Mouse (Mus musculus) kidney, adult 11 months (tissue): ENCODE results near the gene Gm28051.
A peak's percentile ranks its signal among the peaks of the same experiment; 100 is the strongest.

Experiments used
- DNase-seq: peaks from one replicate; pipeline ENCODE4 v3.0.0; 2022

The Gm28051 gene

DNA sequence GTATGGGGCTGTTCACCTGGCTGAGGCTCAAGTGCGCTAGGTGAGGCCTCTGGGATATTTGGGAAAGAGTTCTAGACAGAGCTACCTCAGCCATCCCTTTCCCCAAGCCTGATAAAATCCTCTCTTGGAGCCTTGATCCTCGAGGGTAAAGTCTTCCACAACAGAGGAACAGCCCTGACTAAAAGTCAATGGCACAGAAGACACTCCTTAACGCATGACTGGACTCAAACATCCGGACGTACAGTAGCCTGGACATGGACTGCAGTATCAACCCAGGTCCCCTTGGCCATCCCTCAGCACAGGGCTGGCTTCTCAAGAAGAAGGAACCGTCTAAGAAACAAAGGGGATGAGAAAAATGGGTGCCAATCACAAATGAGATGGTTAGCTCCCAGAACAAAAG is 74.1 kb downstream of the Gm28051 start:
- peak; percentile 68 for DNase-seq

DNA sequence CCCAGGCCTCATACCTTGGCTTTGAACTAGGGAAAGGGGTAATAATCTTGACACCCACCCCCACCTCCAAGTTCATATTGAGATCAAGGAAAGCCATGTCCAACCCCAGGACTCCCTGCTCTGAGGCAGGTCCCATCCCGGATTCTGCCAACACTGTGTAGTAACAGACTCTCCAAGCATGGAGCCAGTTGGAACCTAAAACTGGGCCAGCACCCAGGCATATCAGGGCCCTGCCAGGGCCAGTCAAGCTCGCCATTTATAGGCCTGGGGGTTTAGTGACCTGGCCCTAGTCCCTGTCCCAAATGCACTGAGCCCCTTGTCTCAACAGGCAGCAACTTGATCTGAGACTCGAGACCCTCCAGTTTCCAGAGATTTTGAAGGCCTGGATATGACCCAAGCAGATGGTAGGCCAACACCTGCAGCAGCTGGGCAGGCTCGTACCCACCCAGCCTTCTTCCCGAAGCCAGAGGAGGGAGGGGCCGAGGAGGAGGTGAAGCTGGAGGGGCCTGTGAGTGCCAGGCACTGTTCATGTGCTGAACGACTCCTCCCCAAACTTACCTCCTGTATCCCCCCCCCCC is 74.8 kb downstream of the Gm28051 start:
- no peak for DNase-seq

DNA sequence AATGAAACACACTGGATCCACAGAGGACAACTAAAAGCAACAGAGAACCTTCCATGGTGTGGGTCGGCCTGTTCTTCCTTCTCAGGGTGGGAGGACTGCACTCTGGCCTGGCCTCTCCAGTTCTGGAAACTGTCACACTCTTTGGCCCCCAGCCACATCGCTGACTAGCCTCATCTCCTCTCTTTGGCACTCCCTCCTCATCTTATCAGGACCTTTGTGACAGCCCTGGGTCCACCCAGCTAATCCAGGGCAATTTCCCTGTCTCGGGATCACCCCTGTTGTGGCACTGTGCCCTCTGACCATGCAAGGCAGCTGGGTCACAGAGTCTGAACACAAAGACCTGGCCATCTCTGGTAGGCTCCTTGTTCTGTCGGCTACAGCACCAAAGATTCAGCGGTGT is 75.5 kb downstream of the Gm28051 start:
- no peak for DNase-seq

DNA sequence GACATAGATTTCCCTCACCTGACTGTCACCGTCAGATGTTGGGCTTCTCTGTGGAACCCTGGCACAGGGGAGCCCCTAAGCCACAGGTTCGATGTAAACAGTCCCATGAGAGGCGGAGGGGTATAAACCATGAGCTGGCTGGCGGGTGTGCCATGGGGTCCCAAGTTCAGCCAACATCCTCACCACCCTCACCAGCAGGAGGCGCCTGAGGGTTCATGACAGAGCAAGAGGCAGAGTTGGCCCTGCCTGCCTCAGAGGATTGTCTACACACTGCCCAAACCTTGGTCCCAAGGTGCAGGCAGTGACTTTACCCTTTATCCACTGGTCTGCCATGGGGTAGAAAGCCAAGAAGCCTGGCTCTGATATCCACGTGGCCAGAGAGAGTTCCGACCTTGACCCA is 76.0 kb downstream of the Gm28051 start:
- no peak for DNase-seq

DNA sequence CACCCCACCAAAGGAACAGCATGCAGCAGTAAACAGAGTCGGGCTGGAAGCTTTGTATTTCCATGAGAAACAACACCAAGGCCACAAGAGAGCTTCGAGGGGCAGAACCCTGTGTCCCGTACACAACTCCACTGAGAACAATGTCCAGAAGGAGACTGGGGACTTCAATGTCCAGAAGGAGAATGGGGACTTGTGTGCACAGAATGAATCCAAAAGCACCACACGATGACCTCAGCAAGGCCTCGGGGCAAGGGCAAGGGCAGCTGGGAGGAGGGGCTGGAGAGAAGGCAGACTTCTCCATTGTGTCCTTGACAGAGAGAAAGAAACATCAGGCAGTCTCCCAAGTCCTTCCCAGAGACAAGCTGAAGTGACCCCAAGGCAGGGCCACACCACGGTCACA is 78.7 kb downstream of the Gm28051 start:
- DNase-seq, result no peak

DNA sequence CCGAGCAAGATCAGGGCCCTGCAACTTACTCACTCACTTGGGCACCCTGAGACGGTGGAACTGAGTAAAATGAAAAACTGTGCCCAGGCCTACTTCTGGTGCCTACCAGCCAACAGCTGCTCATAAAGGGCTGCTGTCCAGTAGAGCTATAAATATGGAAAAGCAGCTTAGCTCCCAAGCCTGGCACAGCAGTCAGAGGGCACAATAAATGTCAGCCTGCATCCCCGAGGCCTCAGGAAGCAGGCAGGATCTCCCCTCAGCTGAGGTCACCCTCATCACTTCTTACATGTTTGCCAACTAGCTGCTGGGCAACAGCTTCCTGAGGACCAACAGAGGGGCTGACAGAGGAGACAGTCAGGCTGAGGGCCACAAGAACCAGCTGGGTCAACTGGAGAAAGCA is 80.5 kb downstream of the Gm28051 start:
- DNase-seq, result no peak

DNA sequence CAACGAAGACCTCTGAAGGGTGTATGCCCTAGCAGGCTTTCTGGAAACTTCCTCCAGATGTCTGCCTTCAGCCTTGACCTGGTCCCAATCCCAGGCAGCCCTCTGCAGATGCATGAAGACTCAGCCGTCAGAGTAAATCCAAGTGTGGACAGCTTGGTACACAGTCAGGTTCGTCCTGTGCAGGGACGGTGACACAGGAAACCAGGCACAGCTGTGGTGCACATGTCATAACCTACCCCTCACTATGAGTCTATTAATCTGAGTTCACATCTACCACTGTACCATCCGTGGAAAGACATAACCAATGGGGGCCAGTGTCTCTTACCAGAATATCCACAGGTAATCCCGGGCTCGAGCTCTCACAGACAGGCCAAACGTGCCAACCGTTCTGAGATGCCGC is 83.0 kb downstream of the Gm28051 start:
- no peak for DNase-seq

DNA sequence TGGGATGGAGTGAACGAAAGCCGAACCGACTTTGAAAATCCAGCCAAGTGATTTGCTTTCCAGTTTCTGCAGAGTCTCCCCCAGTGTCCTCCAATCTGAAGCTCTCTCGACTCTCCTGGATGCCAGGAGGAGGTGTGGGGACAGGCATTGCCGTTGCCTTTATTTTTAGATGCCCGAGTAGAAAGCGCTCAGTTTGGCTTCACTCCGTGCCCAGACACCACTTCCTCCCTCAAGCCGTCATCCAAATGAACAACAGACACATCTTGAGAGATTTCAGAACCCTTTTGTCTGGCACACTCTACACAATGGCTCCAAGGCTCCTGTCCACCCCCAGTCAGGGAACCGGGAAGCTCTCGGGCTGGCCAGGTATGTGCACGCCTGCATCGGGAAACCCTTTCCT is 83.4 kb downstream of the Gm28051 start:
- no peak for DNase-seq

DNA sequence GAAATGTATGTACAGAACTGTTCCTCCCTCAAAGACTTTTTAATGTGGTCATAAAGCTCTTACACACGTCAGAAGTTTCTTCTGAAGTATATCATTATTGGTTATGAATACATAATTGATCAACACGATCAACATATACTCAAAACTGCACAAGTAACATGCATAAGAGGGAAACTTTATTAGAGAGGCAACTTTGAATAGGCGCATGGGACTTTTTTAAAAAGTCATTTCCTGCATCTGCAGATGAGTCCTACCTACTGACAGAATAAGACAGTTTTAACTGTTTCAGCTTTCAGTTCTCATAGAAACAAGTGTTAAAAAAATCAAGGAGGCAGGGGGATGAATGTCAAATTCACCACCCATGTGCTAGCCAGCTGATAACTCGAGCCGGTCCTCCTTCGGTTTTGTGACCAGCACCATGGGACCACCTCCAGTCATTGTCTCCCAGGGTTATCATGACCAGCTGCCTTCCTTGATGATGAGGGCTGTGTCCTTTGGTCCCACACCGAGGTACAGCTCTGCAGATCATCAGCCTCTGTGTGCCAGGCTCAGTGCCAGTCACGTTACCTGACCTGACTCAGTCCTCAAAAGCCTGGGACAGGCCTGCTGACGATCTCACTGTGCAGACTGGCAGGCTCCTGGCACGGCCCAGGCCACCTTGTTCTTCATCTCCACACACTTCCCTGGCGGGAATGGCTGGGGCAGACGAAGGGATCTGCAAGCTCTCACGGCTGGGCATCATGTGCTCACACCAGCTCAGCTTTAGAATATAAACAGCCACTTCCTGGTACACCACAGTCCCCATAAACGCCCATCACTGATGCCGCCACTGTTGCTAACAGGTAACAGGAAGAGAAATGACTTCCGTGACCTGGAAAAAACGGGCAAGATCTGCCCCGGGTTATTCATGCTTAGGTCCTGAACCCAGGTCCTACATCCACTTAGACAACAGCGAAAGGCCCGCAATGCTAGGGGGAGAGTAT is 84.4 kb downstream of the Gm28051 start:
- DNase-seq, result peak; percentile 63

DNA sequence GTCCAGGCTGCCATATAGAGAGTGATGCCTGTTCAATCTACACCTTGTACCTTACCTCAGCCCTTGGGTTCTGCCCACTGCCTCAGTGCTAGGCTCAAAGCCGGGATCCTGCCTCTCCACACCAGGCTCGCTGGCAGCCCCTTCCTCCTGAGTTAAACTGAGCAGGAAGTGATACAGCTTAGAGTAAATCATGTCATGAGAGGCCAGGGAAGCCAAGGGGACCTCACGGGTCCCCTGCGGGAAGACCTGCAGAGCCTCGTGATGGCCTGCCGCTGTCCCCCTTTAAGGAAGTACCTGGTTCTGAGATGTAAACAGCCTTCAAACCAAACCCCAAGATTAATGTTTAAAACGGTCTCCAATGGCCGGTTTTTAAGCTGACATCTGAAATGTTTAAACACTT is 85.4 kb downstream of the Gm28051 start:
- no peak for DNase-seq

DNA sequence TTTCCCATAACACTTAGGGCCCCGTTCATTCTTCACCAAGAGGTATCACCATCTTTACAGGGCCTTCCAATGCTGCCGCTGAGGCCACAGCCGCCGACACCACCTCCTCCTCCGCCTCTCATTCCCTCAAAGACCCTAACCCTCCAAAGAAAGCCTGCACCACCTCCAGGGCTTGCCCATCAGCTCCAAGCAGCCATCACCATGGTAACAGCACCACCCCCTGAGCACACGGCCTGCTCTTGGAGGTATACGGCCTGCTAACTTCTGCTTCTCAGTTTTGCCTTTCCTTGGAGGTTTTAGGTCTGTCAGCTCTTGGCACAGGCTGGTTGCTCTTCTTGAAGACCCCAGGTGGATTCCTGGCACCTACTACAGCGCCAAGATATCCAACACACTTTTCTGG is 86.7 kb downstream of the Gm28051 start:
- no peak for DNase-seq
